Mouse (Mus musculus) E14TG2a.4 (cell line): Measurements from ENCODE around the gene Gnl1.

ENCODE experiments used
- CTCF ChIP-seq: conservative IDR thresholded peaks from 2 replicates; pipeline ENCODE4 v1.5.1; 2014; ENCODE audit warnings: low read length
- NANOG ChIP-seq: IDR thresholded peaks from 2 replicates; pipeline ENCODE4 v1.6.1; 2014; ENCODE audit warnings: borderline replicate concordance, low read length, mixed read lengths
- POU5F1 ChIP-seq: IDR thresholded peaks from 2 replicates; pipeline ENCODE4 v1.6.1; 2014; ENCODE audit warnings: low read length, borderline replicate concordance

- TF ChIP-seq CTCF (peak; percentile 71), NANOG (no peak), POU5F1 (no peak)
Observed at GRCm38 (mm10) chr17:35937700-35938348, 41.8 kb upstream of the Gnl1 start.
